Mouse (Mus musculus): ENCODE measurements around the gene Ppm1n. TPM values are rescaled to one million over a fixed set of nuclear protein-coding genes. Genes with fewer than 3 reads are reported as not detected.

Gene Ppm1n
- total RNA-seq (2023; ENCODE audit: inconsistent age): 0.64 TPM in 1 of 4 replicates, not detected in the others

DNA sequence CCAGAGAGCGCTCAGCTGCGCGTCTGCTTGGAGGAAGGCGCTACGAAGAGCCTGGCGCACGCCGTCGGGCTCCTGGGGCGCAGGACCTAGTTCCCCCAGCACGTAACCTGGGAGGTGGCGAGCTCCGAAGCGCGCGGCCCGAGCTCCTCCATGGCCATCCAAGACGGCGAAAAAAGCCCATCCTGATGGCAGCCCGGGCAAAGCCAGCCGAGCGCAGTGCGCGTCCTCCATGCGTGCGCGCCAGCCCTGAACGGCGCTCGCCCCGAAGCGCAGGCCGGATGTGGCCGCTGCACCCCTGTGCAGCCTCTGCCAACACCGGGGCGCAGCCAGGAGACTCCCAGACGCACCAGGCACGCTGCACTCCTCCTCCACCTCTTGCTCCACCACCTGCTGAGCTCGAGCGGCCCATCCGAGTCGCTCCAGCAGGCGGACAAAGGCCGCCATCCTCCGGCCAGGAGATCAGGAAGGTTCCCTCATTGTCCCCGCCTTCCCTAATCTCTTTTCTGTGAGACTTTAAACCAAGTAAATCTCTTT is at the start of gene Ppm1n:
Ppm1n (minus strand) TSS at position 484 of the 534 bp plus-strand sequence.

DNA sequence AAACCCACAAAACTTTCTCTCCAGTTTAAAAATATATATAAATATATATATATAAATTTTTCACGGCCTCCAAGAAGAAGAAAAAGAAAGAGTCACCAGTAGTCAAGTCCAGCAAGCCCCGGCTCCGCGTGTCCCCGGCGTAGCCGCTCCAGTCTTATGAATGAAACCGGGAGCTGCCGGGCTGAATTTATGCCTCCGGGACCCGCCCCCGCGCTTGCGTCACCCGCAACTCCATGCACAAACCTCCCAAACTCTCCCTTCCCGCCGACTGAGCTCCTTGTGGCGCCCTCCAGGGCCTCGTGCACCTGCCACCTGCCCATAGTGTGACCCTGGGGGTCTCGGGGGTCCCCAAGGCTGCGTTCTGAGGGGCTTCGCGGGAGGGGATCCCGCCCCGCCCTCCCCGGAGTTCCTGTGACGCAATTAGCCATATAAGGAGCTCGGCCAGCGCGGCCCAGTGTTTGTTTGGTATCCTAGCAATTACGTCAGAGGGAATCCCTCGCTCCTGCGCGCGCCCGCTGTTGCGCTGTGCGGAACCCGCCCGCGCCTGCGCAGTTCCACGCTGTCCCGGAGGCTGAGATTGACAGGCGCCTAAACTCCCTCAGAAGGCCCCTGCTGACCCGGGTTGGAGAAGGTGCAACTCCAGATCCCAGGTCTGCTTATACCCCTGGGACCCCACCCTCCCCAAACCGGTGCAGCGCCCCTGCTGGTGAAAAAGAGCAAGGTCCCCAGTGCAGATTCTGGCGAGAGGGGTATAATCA is 30.2 kb upstream of the Ppm1n start, which contains the start of gene Fosb:
Fosb (minus strand) TSS at position 168 of the 758 bp plus-strand sequence.

DNA sequence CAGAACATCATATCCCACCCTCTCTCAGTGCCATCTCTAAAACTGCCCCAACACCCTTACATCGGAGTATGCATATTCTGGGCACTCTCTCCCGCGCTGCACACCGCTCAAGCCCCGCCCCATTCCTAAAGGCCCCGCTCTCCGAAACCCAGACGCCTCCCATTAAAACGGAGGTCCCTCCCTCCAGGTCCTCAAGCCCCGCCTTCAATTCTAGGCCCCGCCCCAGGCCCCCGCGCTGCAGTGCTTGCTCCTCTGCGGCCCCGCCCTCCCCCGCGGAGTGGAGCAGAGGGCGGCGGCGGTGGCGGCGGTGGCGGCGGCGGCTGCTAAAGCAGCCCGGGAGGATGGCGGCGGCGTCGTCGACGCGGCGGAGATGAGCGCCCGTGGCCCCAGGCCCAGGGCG is 2.5 kb upstream of the Ppm1n start, which contains the start of gene Rtn2:
Rtn2 (plus strand) TSS at position 240 of the 400 bp plus-strand sequence.

DNA sequence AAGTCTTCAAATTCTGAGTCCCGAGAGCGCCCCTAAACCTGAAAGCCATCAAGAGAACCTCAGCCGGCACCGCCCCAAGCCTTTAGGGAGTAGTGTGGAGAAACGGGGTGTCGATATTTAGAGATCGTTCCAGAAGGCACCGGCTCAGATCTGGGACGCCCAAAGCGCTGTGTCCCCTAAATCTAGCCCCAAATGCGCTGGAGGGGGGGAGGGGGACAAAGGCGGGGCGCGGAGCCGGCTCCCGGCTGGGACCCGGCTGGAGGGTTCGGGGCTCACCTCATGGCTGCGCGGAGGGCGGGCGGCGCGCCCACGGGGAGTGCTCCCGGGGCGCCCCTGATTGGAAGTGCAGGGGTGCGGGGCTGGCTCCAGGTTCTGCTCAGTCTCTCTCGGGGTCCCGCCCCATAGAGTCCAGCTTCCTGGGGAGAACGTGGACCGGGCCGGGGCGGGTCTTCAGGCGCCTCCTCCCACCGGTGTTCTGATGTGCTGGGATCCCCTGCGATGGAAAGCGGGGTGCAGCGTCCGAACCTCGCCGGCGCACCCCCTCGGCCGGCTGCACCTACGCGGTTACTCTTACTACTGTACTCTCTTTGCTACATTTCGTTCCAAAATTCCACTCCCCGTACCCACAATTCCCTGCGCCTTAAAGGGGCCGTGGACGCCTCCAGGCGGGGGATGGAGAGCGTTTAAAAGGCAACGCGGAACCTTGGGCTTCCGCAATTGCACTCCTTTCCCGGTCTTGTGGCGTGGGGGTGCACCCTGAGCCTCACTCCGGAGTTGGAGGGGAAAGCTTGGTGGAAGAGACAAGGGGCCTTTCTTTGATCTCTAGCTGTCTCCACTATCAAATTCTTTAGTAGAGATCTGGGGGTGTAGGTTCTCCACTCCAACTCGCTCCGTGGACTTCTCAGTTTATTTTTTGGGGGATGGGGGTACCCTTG is 8.4 kb downstream of the Ppm1n start, which contains the start of gene Vasp:
Vasp (minus strand) TSS at position 580 of the 935 bp plus-strand sequence.

DNA sequence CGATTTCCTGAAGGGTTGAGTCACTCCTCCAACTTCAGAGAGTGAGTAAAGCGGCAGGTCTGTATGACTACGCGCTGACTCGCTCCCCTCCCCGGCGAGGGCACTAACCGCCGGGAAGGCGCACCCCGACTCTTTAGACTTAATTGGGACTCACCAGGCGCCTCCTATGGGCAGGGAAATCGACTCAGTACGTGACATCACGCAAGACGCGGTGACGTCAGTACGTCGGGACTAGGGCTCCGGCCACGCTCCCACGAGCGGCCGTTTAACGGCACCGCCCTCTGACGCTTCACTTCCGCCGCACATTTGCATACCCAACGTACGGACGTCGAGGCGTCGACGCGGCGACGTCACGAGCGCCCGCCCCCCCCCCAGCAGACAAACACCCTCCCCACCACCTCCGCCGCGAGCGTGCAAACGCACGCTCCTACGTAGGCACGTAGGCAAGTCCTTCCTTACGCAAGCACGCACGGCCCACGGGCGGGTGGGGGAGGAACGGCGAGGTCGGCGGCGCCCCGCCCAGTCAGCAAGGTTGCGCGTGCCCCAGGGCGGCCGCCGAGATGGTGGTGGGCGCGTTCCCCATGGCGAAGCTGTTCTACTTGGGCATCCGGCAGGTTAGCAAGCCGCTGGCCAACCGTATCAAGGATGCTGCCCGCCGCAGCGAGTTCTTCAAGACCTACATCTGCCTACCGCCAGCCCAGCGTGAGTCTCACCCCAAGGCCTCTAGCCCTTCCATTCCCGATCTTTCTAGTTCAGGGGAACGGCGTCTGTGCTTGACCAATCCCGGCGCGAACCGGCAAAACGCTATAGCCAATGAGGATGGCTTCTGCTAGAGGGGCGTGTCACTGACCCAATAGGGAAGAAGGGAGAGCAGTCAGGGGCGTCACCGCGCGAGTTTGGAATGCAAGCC is 51.7 kb downstream of the Ppm1n start, which contains the start of gene Opa3:
Opa3 (plus strand) TSS at position 452 of the 910 bp plus-strand sequence.

Other genes starting within 250 kb of the Ppm1n start
- 1.00 TPM in 1 of 4 replicates, not detected in the others for gene Rsph6a, start 225.4 kb downstream of the Ppm1n start, total RNA-seq (2023; ENCODE audit: inconsistent age)
- 19.7 to 23.8 TPM (median 21.4 TPM) in 4 replicates for gene Dmwd, start 203.8 kb downstream of the Ppm1n start, total RNA-seq (2023; ENCODE audit: inconsistent age)
- gene Dmpk, start 196.2 kb downstream of the Ppm1n start, total RNA-seq (2023; ENCODE audit: inconsistent age): 15.9 to 23.2 TPM (median 19.0 TPM) in 4 replicates
- gene Six5, start 185.5 kb downstream of the Ppm1n start, total RNA-seq (2023; ENCODE audit: inconsistent age): 0.21 to 0.51 TPM (median 0.34 TPM) in 4 replicates
- 0.12 TPM in 1 of 4 replicates, not detected in the others for gene Gm4969, start 161.7 kb downstream of the Ppm1n start, total RNA-seq (2023; ENCODE audit: inconsistent age)
- gene Fbxo46, start 160.2 kb downstream of the Ppm1n start, total RNA-seq (2023; ENCODE audit: inconsistent age): 25.7 to 28.5 TPM (median 26.6 TPM) in 4 replicates
- gene Qpctl, start 130.8 kb downstream of the Ppm1n start, total RNA-seq (2023; ENCODE audit: inconsistent age): 10.1 to 12.4 TPM (median 10.5 TPM) in 4 replicates
- 91.1 to 103 TPM (median 97.6 TPM) in 4 replicates for gene Snrpd2, start 130.3 kb downstream of the Ppm1n start, total RNA-seq (2023; ENCODE audit: inconsistent age)
- gene Gipr, start 113.9 kb downstream of the Ppm1n start, total RNA-seq (2023; ENCODE audit: inconsistent age): not detected in 4 replicates
- 20.8 to 29.3 TPM (median 27.0 TPM) in 4 replicates for gene Eml2, start 103.6 kb downstream of the Ppm1n start, total RNA-seq (2023; ENCODE audit: inconsistent age)
- 0.16 TPM in 1 of 4 replicates, not detected in the others for gene Gpr4, start 67.5 kb downstream of the Ppm1n start, total RNA-seq (2023; ENCODE audit: inconsistent age)
- 46.7 to 54.6 TPM (median 48.7 TPM) in 4 replicates for gene Opa3, start 51.7 kb downstream of the Ppm1n start, total RNA-seq (2023; ENCODE audit: inconsistent age)
- gene Vasp, start 8.2 kb downstream of the Ppm1n start, total RNA-seq (2023; ENCODE audit: inconsistent age): 349 to 378 TPM (median 355 TPM) in 4 replicates
- 0.24 TPM in 1 of 4 replicates, not detected in the others for gene Rtn2, start 2.6 kb upstream of the Ppm1n start, total RNA-seq (2023; ENCODE audit: inconsistent age)
- gene Fosb, start 30.0 kb upstream of the Ppm1n start, total RNA-seq (2023; ENCODE audit: inconsistent age): 2,334 to 3,047 TPM (median 2,835 TPM) in 4 replicates
- 66.5 to 73.8 TPM (median 68.8 TPM) in 4 replicates for gene Ercc1, start 64.7 kb upstream of the Ppm1n start, total RNA-seq (2023; ENCODE audit: inconsistent age)
- gene Cd3eap, start 79.4 kb upstream of the Ppm1n start, total RNA-seq (2023; ENCODE audit: inconsistent age): 6.2 to 8.3 TPM (median 7.5 TPM) in 4 replicates
- gene Ppp1r13l, start 79.7 kb upstream of the Ppm1n start, total RNA-seq (2023; ENCODE audit: inconsistent age): 0.54 to 2.1 TPM (median 0.86 TPM) in 4 replicates
- gene Ercc2, start 101.9 kb upstream of the Ppm1n start, total RNA-seq (2023; ENCODE audit: inconsistent age): 66.6 to 74.4 TPM (median 69.9 TPM) in 4 replicates
- 1.8 to 4.2 TPM (median 2.4 TPM) in 4 replicates for gene Klc3, start 124.0 kb upstream of the Ppm1n start, total RNA-seq (2023; ENCODE audit: inconsistent age)
- 0.42 TPM in 1 of 4 replicates, not detected in the others for gene Ckm, start 124.7 kb upstream of the Ppm1n start, total RNA-seq (2023; ENCODE audit: inconsistent age)
- gene Mark4, start 178.8 kb upstream of the Ppm1n start, total RNA-seq (2023; ENCODE audit: inconsistent age): 25.7 to 29.5 TPM (median 27.5 TPM) in 4 replicates
- not detected in 4 replicates for gene Exoc3l2, start 183.3 kb upstream of the Ppm1n start, total RNA-seq (2023; ENCODE audit: inconsistent age)
- 4.9 to 6.9 TPM (median 6.1 TPM) in 4 replicates for gene Bloc1s3, start 228.3 kb upstream of the Ppm1n start, total RNA-seq (2023; ENCODE audit: inconsistent age)
- gene Trappc6a, start 228.3 kb upstream of the Ppm1n start, total RNA-seq (2023; ENCODE audit: inconsistent age): 25.7 to 35.6 TPM (median 30.6 TPM) in 4 replicates
- gene Nkpd1, start 237.8 kb upstream of the Ppm1n start, total RNA-seq (2023; ENCODE audit: inconsistent age): 0.39 to 0.57 TPM (median 0.42 TPM) in 3 of 4 replicates, not detected in the other

Measured in B cell, adult (primary cell).